Comparison of ENCODE assay signal across 1 mouse cellular context in the genomic region with DNA sequence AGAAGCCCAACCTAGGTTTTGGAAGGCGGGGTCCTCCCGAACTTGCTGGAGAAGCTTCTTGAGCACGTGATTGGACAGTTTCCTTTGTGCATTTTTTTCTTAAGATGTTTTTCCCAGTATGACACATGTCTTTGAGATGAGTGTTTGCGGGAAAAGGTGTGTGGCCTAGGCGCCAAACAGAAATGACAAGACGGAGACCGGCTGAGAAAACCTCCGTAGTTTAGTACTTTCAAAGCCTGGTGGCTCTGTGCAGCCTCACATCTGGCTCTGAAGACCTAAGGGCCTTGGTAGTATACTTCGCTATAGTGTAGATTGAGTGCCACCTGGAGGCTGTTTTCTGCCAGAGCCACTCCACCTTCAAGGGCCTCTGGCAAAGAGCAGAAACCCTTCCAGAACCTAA.
A peak's percentile ranks its signal among the peaks of the same experiment; 100 is the strongest.
TF ChIP-seq lines count a peak whose summit lies in the region.

No protein-coding gene starts in this region.

TF ChIP-seq in CH12.LX, 34 proteins besides CTCF, POLR2A, EP300 and RAD21:
- TF ChIP-seq ZKSCAN1 (IDR thresholded peaks at IDR 0.05; ENCODE audit: borderline replicate concordance, low read depth, low read length): no peak
- peak; percentile 74 for TF ChIP-seq BHLHE40 (IDR thresholded peaks at IDR 0.05; ENCODE audit: low read depth, low read length)
- 0 out of 2 replicates have a peak, but pooled peaks have one; percentile 43 for TF ChIP-seq ZNF384 (IDR thresholded peaks at IDR 0.05; ENCODE audit: low read depth, low read length)
- no peak for TF ChIP-seq KAT2A (IDR thresholded peaks at IDR 0.05; ENCODE audit: insufficient replicate concordance, low read length)
- TF ChIP-seq HCFC1 (IDR thresholded peaks at IDR 0.05; ENCODE audit: low read depth, low read length): peak; percentile 45; the same call in 1 of the 2 replicates
- peak; percentile 39; the same call in 1 of the 2 replicates for TF ChIP-seq ELF1 (IDR thresholded peaks at IDR 0.05; ENCODE audit: low read depth, low read length)
- peak; percentile 67 for TF ChIP-seq TCF12 (IDR thresholded peaks at IDR 0.05; ENCODE audit: low read depth, low read length)
- TF ChIP-seq USF1 (IDR thresholded peaks at IDR 0.05; ENCODE audit: low read depth, low read length): peak; percentile 20; the same call in 1 of the 2 replicates
- no peak for TF ChIP-seq RCOR1 (conservative IDR thresholded peaks at IDR 0.05; ENCODE audit: low read depth, low read length)
- peak; percentile 63 for TF ChIP-seq IRF4 (IDR thresholded peaks at IDR 0.05; ENCODE audit: low read depth, low read length)
- TF ChIP-seq SMC3 (IDR thresholded peaks at IDR 0.05; ENCODE audit: low read depth, low read length): peak; percentile 84
- peak; percentile 75 for TF ChIP-seq MYC (IDR thresholded peaks at IDR 0.05; ENCODE audit: low read depth, low read length)
- TF ChIP-seq MEF2A (IDR thresholded peaks at IDR 0.05; ENCODE audit: borderline replicate concordance, low read depth, low read length): peak; percentile 60
- 0 out of 2 replicates have a peak, but pooled peaks have one; percentile 10 for TF ChIP-seq MAFK (IDR thresholded peaks at IDR 0.05; ENCODE audit: insufficient replicate concordance, low read length)
- no peak for TF ChIP-seq PAX5 (IDR thresholded peaks at IDR 0.05; ENCODE audit: low read length)
- TF ChIP-seq GABPA (IDR thresholded peaks at IDR 0.05; ENCODE audit: insufficient replicate concordance, low read depth, low read length): no peak
- peak; percentile 76; the same call in 1 of the 2 replicates for TF ChIP-seq MXI1 (IDR thresholded peaks at IDR 0.05; ENCODE audit: low read depth, low read length)
- TF ChIP-seq JUND (conservative IDR thresholded peaks at IDR 0.05; ENCODE audit: low read depth, low read length): peak; percentile 12; the same call in 1 of the 2 replicates
- TF ChIP-seq POLR2AphosphoS2 (IDR thresholded peaks at IDR 0.05; ENCODE audit: low read depth, low read length): no peak
- TF ChIP-seq MAX (IDR thresholded peaks at IDR 0.05; ENCODE audit: low read length): peak; percentile 77
- 0 out of 2 replicates have a peak, but pooled peaks have one; percentile 49 for TF ChIP-seq CHD1 (IDR thresholded peaks at IDR 0.05; ENCODE audit: low read depth, low read length)
- peak; percentile 46; the same call in 1 of the 2 replicates for TF ChIP-seq NELFE (IDR thresholded peaks at IDR 0.05; ENCODE audit: low read depth, low read length)
- TF ChIP-seq E2F4 (IDR thresholded peaks at IDR 0.05; ENCODE audit: insufficient replicate concordance, low read depth, low read length): 0 out of 2 replicates have a peak, but pooled peaks have one; percentile 52
- peak; percentile 41 for TF ChIP-seq ZC3H11A (IDR thresholded peaks at IDR 0.05; ENCODE audit: low read depth, low read length)
- peak; percentile 82 for TF ChIP-seq SIN3A (IDR thresholded peaks at IDR 0.05; ENCODE audit: low read length)
- TF ChIP-seq USF2 (conservative IDR thresholded peaks at IDR 0.05; ENCODE audit: low read depth, low read length): peak; percentile 34; the same call in 1 of the 2 replicates
- TF ChIP-seq MAZ (IDR thresholded peaks at IDR 0.05; ENCODE audit: low read depth, low read length): peak; percentile 77
- TF ChIP-seq NRF1 (IDR thresholded peaks at IDR 0.05; ENCODE audit: low read depth, low read length): peak; percentile 54
- TF ChIP-seq ZMIZ1 (IDR thresholded peaks at IDR 0.05; ENCODE audit: low read depth, low read length): no peak
- TF ChIP-seq CHD2 (IDR thresholded peaks at IDR 0.05; ENCODE audit: low read length): 0 out of 2 replicates have a peak, but pooled peaks have one; percentile 38
- TF ChIP-seq TBP (conservative IDR thresholded peaks at IDR 0.05; ENCODE audit: low read depth, low read length): no peak
- no peak for TF ChIP-seq ETS1 (conservative IDR thresholded peaks at IDR 0.05; ENCODE audit: low read depth, low read length)
- no peak; the same call in 1 of the 2 replicates for TF ChIP-seq UBTF (IDR thresholded peaks at IDR 0.05; ENCODE audit: low read depth, low read length)
- no peak; the same call in none of the 2 replicates for TF ChIP-seq JUN (IDR thresholded peaks at IDR 0.05; ENCODE audit: insufficient read depth, low read depth, low read length)
